Comparison of ENCODE assay signal across 12 mouse cellular contexts in genomic region chr8:88564256-88564903, GRCm38 (mm10). TPM values are rescaled to one million over a fixed set of nuclear protein-coding genes. Genes with fewer than 3 reads are reported as not detected.
DNase-seq lines count a peak whose midpoint lies in the region; ATAC-seq lines count a peak whose summit lies in the region.
"Had no signal": no experiment of that assay in that cellular context is flagged by ENCODE, and none has a peak within 500 bp of the region (broad histone marks: within the 10 kb centered on the region; RNA-seq: fewer than 3 reads in every experiment).

No protein-coding gene starts in this region.

- 61% methylated on average over 11 of the region's 11 CpGs for WGBS in limb, embryonic 13.5 days
- 63% methylated on average over 9 of the region's 11 CpGs for WGBS in hindbrain, embryonic 16.5 days

- no peak for ATAC-seq in limb, embryonic 13.5 days (ENCODE audit: low FRiP score, low read depth)
- no peak for ATAC-seq in hindbrain, embryonic 16.5 days

- H3K4me3 ChIP-seq in limb, embryonic 13.5 days, result no peak overlapping the region
- H3K4me3 ChIP-seq in hindbrain, embryonic 16.5 days (ENCODE audit: low read length), result no peak overlapping the region
- H3K4me3 ChIP-seq: hindbrain, embryonic 12.5 days; stomach, embryonic 15.5 days had no signal

- H3K9me3 ChIP-seq in limb, embryonic 13.5 days, result no peaks in the 10 kb centered on the region
- no peaks in the 10 kb centered on the region for H3K9me3 ChIP-seq in hindbrain, embryonic 16.5 days (ENCODE audit: control insufficient read depth, low read length)
- H3K9me3 ChIP-seq: hindbrain, embryonic 12.5 days; stomach, embryonic 15.5 days had no signal

- peaks cover 78% of the 10 kb centered on the region for H3K4me1 ChIP-seq in limb, embryonic 13.5 days
- H3K4me1 ChIP-seq in hindbrain, embryonic 16.5 days (ENCODE audit: control insufficient read depth, insufficient read depth, low read depth, low read length), result peaks cover 13% of the 10 kb centered on the region

- no peak overlapping the region for H3K4me2 ChIP-seq in limb, embryonic 13.5 days (replicated peaks)
- H3K4me2 ChIP-seq in hindbrain, embryonic 16.5 days (ENCODE audit: low read length), result no peak overlapping the region
- H3K4me2 ChIP-seq: hindbrain, embryonic 12.5 days; stomach, embryonic 15.5 days had no signal

- no peak overlapping the region for H3K9ac ChIP-seq in limb, embryonic 13.5 days
- no peak overlapping the region for H3K9ac ChIP-seq in hindbrain, embryonic 16.5 days (ENCODE audit: low read depth, low read length)
- H3K9ac ChIP-seq: hindbrain, embryonic 12.5 days; stomach, embryonic 15.5 days had no signal

- peak; percentile 93 for DNase-seq in heart, adult 11 months
- DNase-seq in heart, postnatal 36 days, result no peak
- peak; percentile 45 for DNase-seq in layer of hippocampus, adult 9-11 months
- no peak for DNase-seq in layer of hippocampus, adult 8-10 months (ENCODE audit: low spot score in 2 of 2)
- DNase-seq in NIH3T3 (ENCODE audit: low read depth), result peak; percentile 15
- no peak for DNase-seq in T-cell, adult 2 months (ENCODE audit: low spot score)
- DNase-seq: cerebellum, adult 9-11 months; left cerebral cortex, postnatal 4 days had no signal

- no peaks in the 10 kb centered on the region for H3K27me3 ChIP-seq in limb, embryonic 13.5 days
- no peaks in the 10 kb centered on the region for H3K27me3 ChIP-seq in hindbrain, embryonic 16.5 days (replicated peaks; ENCODE audit: control insufficient read depth, insufficient read depth, low read length)
- H3K27me3 ChIP-seq: hindbrain, embryonic 12.5 days; stomach, embryonic 15.5 days had no signal

- peak overlapping the region; percentile 22; the same call in 1 of the 2 replicates for H3K27ac ChIP-seq in limb, embryonic 13.5 days
- H3K27ac ChIP-seq in hindbrain, embryonic 16.5 days (ENCODE audit: low read depth, low read length), result no peak overlapping the region
- H3K27ac ChIP-seq: hindbrain, embryonic 12.5 days; stomach, embryonic 15.5 days had no signal

- intact Hi-C loops in heart, postnatal 36 days (cut with DNase I), result no loop called here

- peaks cover 5% of the 10 kb centered on the region; the same call in 1 of the 2 replicates for H3K36me3 ChIP-seq in limb, embryonic 13.5 days
- no peaks in the 10 kb centered on the region for H3K36me3 ChIP-seq in hindbrain, embryonic 16.5 days (ENCODE audit: control insufficient read depth, insufficient read depth, low read length)
- H3K36me3 ChIP-seq: stomach, embryonic 15.5 days had no signal

RNA-seq across cellular contexts. Expression of gene Nkd1, which starts 43.2 kb away (rescaled TPM):
- total RNA-seq in heart, postnatal 36 days (2021), result 1 to 10 TPM; 2.5 to 3.4 TPM
- total RNA-seq in layer of hippocampus, adult 8-10 months (2022), result 10 to 100 TPM in 2 of 4 experiments, 1 to 10 TPM in 2; 8.1 to 11.3 (median 9.2) TPM
- 58.4 and 64.2 TPM in 2 replicates for polyA plus RNA-seq in limb, embryonic 13.5 days (2015; fragmentation: Nextera tagmentation; extraction: Ambion mirVana)
- 45.8 and 63.0 TPM in 2 replicates for polyA plus RNA-seq in hindbrain, embryonic 16.5 days (2015; fragmentation: Nextera tagmentation; extraction: Ambion mirVana)

Comparison
In these comparisons a context has a peak if more than half of its experiments do, and no peak if none do; other contexts are left out.
1. DNase-seq: peak in heart, adult 11 months (single experiment), layer of hippocampus, adult 9-11 months (single experiment) and NIH3T3 (single experiment); none in heart, postnatal 36 days (0 of 2), layer of hippocampus, adult 8-10 months (0 of 2) and T-cell, adult 2 months (single experiment).